Mouse (Mus musculus) liver, embryonic 16.5 days (tissue): Measurements from ENCODE around the gene Map3k6. TPM values are rescaled to one million over a fixed set of nuclear protein-coding genes. Genes with fewer than 3 reads are reported as not detected.

Experiments used
- ATAC-seq: fragments of 200-750 bp; cut with Nextera tagmentation; 2 replicates; pipeline ENCODE4 v1.8.0; 2017; ENCODE audit warnings: low read depth, mild to moderate bottlenecking, moderate number of reproducible peaks, moderate library complexity
- H3K27ac ChIP-seq: fragments of 300-500 bp; sonication (generic); 2 replicates; pipeline ENCODE4 v1.5.1; 2014; ENCODE audit warnings: mild to moderate bottlenecking, low read length
- H3K27me3 ChIP-seq: fragments of 300-500 bp; sonication (generic); 2 replicates; pipeline ENCODE4 v1.6.1; 2014; ENCODE audit warnings: low read depth, low read length, mixed read lengths; ENCODE audit not compliant: control insufficient read depth, insufficient read depth
- H3K36me3 ChIP-seq: fragments of 300-500 bp; sonication (generic); 2 replicates; pipeline ENCODE4 v1.6.1; 2014; ENCODE audit warnings: mild to moderate bottlenecking; ENCODE audit not compliant: control insufficient read depth, insufficient read depth
- H3K4me1 ChIP-seq: fragments of 300-500 bp; sonication (generic); 2 replicates; pipeline ENCODE4 v1.6.1; 2014; ENCODE audit warnings: low read depth, low read length, mixed read lengths; ENCODE audit not compliant: control insufficient read depth
- H3K4me2 ChIP-seq: fragments of 300-500 bp; sonication (generic); 2 replicates; pipeline ENCODE4 v1.6.1; 2014; ENCODE audit warnings: low read depth, low read length, mixed read lengths
- H3K4me3 ChIP-seq: fragments of 300-500 bp; sonication (generic); 2 replicates; pipeline ENCODE4 v1.5.1; 2014; ENCODE audit warnings: low read depth, mild to moderate bottlenecking, low read length
- H3K9ac ChIP-seq: fragments of 300-500 bp; sonication (generic); 2 replicates; pipeline ENCODE4 v1.6.1; 2014; ENCODE audit warnings: low read depth, low read length
- H3K9me3 ChIP-seq: fragments of 300-500 bp; sonication (generic); replicated peaks from 2 replicates; pipeline ENCODE4 v1.6.1; 2016; ENCODE audit warnings: low read length; ENCODE audit not compliant: control insufficient read depth
- WGBS: fragments of 180-500 bp; shearing (Covaris S2); extraction: QIAGEN DNeasy Blood & Tissue Kit; methylation state at CpG from one replicate; pipeline ENCODE4 v1.1.7; 2014; ENCODE audit not compliant: insufficient replicate concordance; 5-methylcytosine and 5-hydroxymethylcytosine counted together
- polyA plus RNA-seq: library from polyadenylated mRNA; unstranded; fragments of >200 nt; fragmentation: Nextera tagmentation; extraction: Ambion mirVana; gene quantifications from 2 replicates; pipeline ENCODE4 v1.2.1, GENCODE M21; 2015

Gene Map3k6
- polyA plus RNA-seq, 1 experiment from 2014 or later, result 3.0 TPM

DNA sequence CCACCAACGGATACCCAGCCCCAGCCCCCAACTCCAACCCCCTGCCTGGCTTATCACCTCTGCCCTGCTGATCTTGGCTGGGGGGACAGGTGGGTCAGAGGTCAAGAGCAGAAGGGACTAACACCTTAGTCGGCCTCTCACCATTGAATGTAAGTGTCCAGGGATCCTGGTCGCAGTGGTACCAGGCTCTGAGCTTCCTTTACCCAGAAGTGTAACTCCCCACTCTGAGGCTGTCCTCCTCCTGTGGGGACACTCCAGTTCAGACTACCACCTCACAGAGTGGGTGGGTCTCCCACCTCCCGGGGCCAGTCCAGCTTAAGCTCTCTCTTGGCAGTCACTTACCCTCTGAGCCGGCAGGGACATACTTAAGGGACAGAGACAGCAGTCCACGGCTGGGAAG, 14.8 kb downstream of the Map3k6 start:
- H3K9me3 ChIP-seq, result no peaks in the 10 kb centered on the region
- 61% methylated on average over 6 of the region's 6 CpGs for WGBS
- H3K9ac ChIP-seq, result no peak overlapping the region
- no peak for ATAC-seq
- no peak overlapping the region for H3K4me3 ChIP-seq
- H3K4me2 ChIP-seq, result no peak overlapping the region
- no peak overlapping the region for H3K27ac ChIP-seq
- peaks cover 14% of the 10 kb centered on the region for H3K4me1 ChIP-seq
- H3K27me3 ChIP-seq, result peaks cover 29% of the 10 kb centered on the region
- no peaks in the 10 kb centered on the region for H3K36me3 ChIP-seq

DNA sequence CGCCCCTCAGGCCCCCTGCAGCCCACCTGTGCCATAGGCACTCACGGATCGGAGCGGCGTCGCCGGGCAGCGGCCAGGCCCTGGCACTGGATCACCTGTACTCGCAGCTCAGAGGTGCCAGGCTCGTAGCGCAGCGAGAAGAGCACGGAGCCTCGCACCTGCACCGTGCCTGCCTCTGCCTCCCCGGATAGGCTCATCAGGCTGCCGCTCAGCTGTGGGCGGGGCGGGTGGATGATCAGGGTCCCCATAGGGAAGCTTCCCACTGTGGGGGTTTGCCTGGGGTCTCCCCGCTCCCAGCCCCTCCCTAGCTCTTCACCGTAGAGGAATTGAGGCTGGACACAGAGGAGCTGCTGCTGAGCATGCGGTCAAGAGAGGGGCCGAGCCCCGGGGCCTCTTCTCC, 16.2 kb downstream of the Map3k6 start:
- Histone ChIP-seq H3K4me1 (peaks cover 4% of the 10 kb centered on the region; the same call in 1 of the 2 replicates), H3K9ac (no peak overlapping the region), H3K4me3 (no peak overlapping the region), H3K27me3 (peaks cover 16% of the 10 kb centered on the region), H3K4me2 (0 out of 2 replicates have a peak overlapping the region, but pooled peaks have one; percentile 2), H3K36me3 (no peaks in the 10 kb centered on the region), H3K27ac (no peak overlapping the region), H3K9me3 (no peaks in the 10 kb centered on the region)
- ATAC-seq, result no peak
- WGBS, result 41% methylated on average over 24 of the region's 24 CpGs

- H3K36me3 ChIP-seq, result no peaks in the 10 kb centered on the region
- H3K9ac ChIP-seq, result no peak overlapping the region
- H3K27me3 ChIP-seq, result peaks cover 13% of the 10 kb centered on the region
- peaks cover 4% of the 10 kb centered on the region; the same call in 1 of the 2 replicates for H3K4me1 ChIP-seq
- no peak overlapping the region for H3K27ac ChIP-seq
- H3K4me3 ChIP-seq, result no peak overlapping the region
- 42% methylated on average over 12 of the region's 12 CpGs for WGBS
- no peak for ATAC-seq
- H3K4me2 ChIP-seq, result 0 out of 2 replicates have a peak overlapping the region, but pooled peaks have one; percentile 2
- no peaks in the 10 kb centered on the region for H3K9me3 ChIP-seq
These were observed 16.6 kb downstream of the Map3k6 start for GRCm38 (mm10) chr4:133257230-133257629.

GRCm38 (mm10) chr4:133257798-133258408, 17.3 kb downstream of the Map3k6 start:
- no peak overlapping the region for H3K4me2 ChIP-seq
- H3K9ac ChIP-seq, result no peak overlapping the region
- no peak for ATAC-seq
- H3K27ac ChIP-seq, result no peak overlapping the region
- H3K36me3 ChIP-seq, result no peaks in the 10 kb centered on the region
- peaks cover 13% of the 10 kb centered on the region for H3K27me3 ChIP-seq
- H3K9me3 ChIP-seq, result no peaks in the 10 kb centered on the region
- 56% methylated on average over 12 of the region's 12 CpGs for WGBS
- H3K4me3 ChIP-seq, result no peak overlapping the region
- peaks cover 4% of the 10 kb centered on the region; the same call in 1 of the 2 replicates for H3K4me1 ChIP-seq

DNA sequence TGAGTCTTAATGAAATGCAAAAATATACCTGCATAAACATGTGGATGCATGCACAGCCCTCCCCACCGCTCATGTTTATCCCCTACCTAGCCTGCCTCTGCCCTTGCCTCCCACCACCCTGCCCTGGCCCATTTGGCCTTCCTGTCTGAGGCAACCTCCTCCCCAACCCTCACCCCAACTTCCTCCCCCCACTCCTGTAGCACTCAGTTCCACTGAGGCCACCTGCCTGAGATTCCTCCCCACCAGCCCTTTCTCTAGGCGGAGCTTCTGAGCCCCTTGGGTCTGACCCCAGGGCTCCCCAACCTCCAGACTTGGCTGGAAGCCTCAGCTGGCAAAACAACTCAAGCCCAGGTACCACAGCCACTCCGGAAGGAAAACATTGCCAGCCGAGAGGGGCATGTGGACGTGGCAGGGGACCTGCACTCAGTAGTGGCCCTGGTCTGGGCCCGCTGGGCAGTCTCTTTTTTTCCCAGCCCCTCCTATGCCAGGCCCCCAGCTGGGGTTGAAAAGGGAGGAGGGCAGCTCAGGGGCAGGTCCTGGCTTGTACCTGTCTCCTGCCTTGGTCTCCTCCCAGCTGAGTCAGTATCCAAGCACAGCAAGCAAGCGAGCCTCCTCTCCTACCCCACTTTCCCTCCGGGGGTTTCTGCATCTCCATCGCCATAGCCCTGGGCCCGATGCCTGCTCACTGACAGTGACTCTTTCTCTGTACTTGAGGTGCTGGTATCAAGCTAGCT, 21.2 kb downstream of the Map3k6 start:
- H3K9ac ChIP-seq, result no peak overlapping the region
- peaks cover 15% of the 10 kb centered on the region for H3K36me3 ChIP-seq
- no peaks in the 10 kb centered on the region for H3K9me3 ChIP-seq
- ATAC-seq, result no peak
- peaks cover 4% of the 10 kb centered on the region for H3K27me3 ChIP-seq
- H3K4me2 ChIP-seq, result no peak overlapping the region
- H3K27ac ChIP-seq, result no peak overlapping the region
- peaks cover 4% of the 10 kb centered on the region; the same call in 1 of the 2 replicates for H3K4me1 ChIP-seq
- 44% methylated on average over 10 of the region's 10 CpGs for WGBS
- H3K4me3 ChIP-seq, result no peak overlapping the region

DNA sequence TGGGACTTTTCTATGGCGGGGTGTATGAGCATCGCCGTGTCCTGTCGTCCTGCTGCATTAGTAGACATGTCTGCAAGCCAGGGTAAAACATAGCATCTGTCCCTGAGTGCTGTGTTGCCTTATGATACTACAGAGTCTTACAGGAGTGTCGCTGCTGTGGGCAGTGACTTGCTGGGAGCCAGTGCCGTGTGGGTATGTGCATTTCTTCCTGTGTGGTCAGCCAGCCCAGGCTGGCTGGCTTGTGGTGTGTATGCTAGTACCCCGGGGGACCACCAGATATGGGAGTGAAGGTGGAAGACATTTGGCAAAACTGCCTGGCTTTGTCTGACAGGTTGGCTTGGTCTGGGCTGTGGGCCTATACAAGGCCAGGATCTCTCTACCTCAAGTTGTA, 21.8 kb downstream of the Map3k6 start:
- Histone ChIP-seq H3K4me3 (no peak overlapping the region), H3K27me3 (no peaks in the 10 kb centered on the region; the same call in 1 of the 2 replicates), H3K9ac (no peak overlapping the region; the same call in 1 of the 2 replicates), H3K36me3 (peaks cover 15% of the 10 kb centered on the region), H3K9me3 (no peaks in the 10 kb centered on the region), H3K4me2 (no peak overlapping the region), H3K4me1 (peaks cover 4% of the 10 kb centered on the region; the same call in 1 of the 2 replicates), H3K27ac (no peak overlapping the region)
- no peak for ATAC-seq
- 34% methylated on average over 7 of the region's 7 CpGs for WGBS

- no peak within 1 kb of the TSS for H3K27ac ChIP-seq
- H3K9me3 ChIP-seq, result no peaks in the 10 kb centered on the region
- H3K36me3 ChIP-seq, result peaks cover 20% of the 10 kb centered on the region
- H3K4me3 ChIP-seq, result no peak within 1 kb of the TSS
- peak; percentile 22; the same call in 1 of the 2 replicates for ATAC-seq
- H3K27me3 ChIP-seq, result no peaks in the 10 kb centered on the region
- H3K4me1 ChIP-seq, result peaks cover 1% of the 10 kb centered on the region; the same call in 1 of the 2 replicates
- no peak within 1 kb of the TSS; the same call in 1 of the 2 replicates for H3K9ac ChIP-seq
- no peak within 1 kb of the TSS for H3K4me2 ChIP-seq
- WGBS, result 34% methylated on average over 7 of the region's 7 CpGs
These were observed 22.3 kb downstream of the Map3k6 start, which contains the start of gene Sytl1 for GRCm38 (mm10) chr4:133262882-133263281. TSS of gene Sytl1 (minus strand) at chr4:133263113.

GRCm38 (mm10) chr4:133263756-133264155, 23.1 kb downstream of the Map3k6 start:
- no peak overlapping the region for H3K4me2 ChIP-seq
- no peak overlapping the region for H3K9ac ChIP-seq
- H3K27me3 ChIP-seq, result no peaks in the 10 kb centered on the region
- no peaks in the 10 kb centered on the region for H3K9me3 ChIP-seq
- peaks cover 29% of the 10 kb centered on the region for H3K36me3 ChIP-seq
- 66% methylated on average over 5 of the region's 5 CpGs for WGBS
- no peak overlapping the region for H3K27ac ChIP-seq
- ATAC-seq, result no peak
- H3K4me3 ChIP-seq, result no peak overlapping the region
- no peaks in the 10 kb centered on the region for H3K4me1 ChIP-seq

GRCm38 (mm10) chr4:133264559-133264958, 23.9 kb downstream of the Map3k6 start:
- ATAC-seq, result no peak
- Histone ChIP-seq H3K9me3 (no peaks in the 10 kb centered on the region), H3K4me2 (no peak overlapping the region), H3K27me3 (no peaks in the 10 kb centered on the region), H3K27ac (no peak overlapping the region), H3K9ac (no peak overlapping the region), H3K4me1 (no peaks in the 10 kb centered on the region), H3K36me3 (peaks cover 36% of the 10 kb centered on the region), H3K4me3 (no peak overlapping the region)
- 71% methylated on average over 2 of the region's 2 CpGs for WGBS
